Mouse (Mus musculus) cerebellum, adult 11 months (tissue): Measurements from ENCODE around the gene Clcn6.

ENCODE experiments used
- DNase-seq: peaks from one replicate; pipeline ENCODE4 v3.0.0; 2022

Gene Clcn6

DNA sequence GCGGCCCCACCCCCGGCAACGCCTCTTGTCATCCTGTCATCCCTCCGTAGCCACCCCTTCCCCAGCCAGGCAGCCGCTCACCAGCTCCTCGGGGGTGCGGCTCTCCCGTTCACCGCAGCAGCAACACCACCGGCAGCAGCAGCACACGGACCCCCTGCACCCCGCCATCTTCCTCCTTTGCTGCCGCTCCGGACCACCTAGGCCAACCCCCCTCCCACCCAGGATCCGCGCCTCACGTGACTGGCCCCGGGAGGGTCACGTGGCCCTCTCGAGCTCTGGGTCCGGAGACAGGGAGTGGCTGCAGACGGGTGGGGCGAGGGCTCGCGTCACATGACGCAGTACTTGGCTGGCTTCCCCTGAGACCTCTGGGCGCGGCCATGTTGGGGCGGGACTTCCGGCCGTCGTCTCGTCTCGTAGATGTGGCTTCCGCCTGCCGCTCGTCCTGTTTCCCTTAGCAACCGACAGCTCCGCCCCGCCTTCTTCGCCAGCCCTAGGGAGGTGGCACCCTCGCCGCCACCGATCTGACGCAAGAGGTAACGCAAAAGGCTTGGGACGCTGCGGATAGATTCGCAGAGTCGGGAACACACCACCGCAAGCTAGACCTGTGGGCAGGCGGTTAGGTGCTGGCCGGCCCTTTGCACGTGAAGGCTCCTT, at the start of gene Clcn6, which contains the start of gene Mthfr:
Clcn6 (minus strand) TSS at position 222 of the 654 bp plus-strand sequence.
Mthfr (plus strand) TSS at position 478 of the 654 bp plus-strand sequence.
- peak; percentile 100 for DNase-seq

DNA sequence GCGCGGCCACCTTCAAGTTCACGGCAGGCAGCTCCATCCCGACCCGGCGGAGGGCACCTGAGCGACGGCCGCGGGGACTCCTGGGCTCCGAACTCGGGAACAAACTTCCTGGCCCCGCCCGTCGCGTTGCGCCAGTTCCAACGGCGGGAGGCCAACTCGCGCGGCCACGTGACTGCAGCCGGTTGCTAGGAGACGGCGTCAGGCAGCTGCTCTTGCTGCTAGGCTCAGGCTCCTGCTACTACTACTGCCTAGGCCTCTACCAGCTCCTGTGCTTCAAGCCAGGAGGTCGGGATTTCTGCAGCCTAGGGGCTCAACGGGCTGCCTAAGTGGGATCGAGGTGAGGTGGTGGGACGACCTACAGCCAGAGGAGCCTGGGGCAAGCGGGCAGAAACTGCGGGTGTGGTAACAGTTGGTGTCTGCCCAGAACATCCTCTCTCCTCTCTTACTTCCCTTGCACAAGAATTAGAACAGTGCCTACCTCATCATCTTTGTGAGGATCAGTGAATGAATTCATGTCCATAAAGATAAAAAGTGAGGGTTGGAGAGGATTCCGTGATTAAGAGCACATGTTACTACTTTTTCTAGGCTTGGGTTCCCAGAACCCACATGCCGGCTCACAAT, 49.4 kb upstream of the Clcn6 start, which contains the start of gene Agtrap:
Agtrap (minus strand) TSS at position 125 of the 621 bp plus-strand sequence.
- peak; percentile 89 for DNase-seq

- no peak for DNase-seq
Observed at GRCm38 (mm10) chr4:148087091-148087906, 48.7 kb upstream of the Clcn6 start.

GRCm38 (mm10) chr4:148085907-148086305, 47.3 kb upstream of the Clcn6 start:
- no peak for DNase-seq

- DNase-seq: no peak
Observed at GRCm38 (mm10) chr4:148085131-148085906, 46.7 kb upstream of the Clcn6 start.

DNA sequence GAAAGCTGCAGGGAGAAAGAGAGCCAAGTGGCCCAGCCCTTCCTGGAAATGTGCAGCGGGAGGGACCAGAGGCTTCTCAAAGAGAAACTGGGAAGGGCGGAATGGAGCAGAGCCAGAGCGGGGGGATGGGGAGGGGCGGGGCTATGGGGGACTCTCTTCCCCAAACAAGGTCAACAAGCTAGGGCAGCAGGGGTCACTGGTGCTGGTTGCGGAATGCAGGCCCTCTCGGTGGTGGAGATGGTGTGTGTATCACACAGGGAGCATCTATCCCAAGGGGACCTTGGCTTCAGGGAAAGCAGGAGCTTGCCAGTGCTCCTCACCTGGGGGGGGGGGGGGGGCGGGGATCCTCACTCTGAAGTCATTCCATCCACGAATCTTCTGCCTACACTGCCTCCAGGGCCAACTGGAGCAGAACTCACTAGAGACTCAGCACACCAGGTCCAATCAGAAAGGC, 45.7 kb upstream of the Clcn6 start:
- DNase-seq: no peak

- no peak for DNase-seq
Observed at GRCm38 (mm10) chr4:148083176-148083899, 44.7 kb upstream of the Clcn6 start.

GRCm38 (mm10) chr4:148082257-148083044, 43.8 kb upstream of the Clcn6 start:
- peak; percentile 43 for DNase-seq

- no peak for DNase-seq
Observed at GRCm38 (mm10) chr4:148081201-148081600, 42.6 kb upstream of the Clcn6 start.

DNA sequence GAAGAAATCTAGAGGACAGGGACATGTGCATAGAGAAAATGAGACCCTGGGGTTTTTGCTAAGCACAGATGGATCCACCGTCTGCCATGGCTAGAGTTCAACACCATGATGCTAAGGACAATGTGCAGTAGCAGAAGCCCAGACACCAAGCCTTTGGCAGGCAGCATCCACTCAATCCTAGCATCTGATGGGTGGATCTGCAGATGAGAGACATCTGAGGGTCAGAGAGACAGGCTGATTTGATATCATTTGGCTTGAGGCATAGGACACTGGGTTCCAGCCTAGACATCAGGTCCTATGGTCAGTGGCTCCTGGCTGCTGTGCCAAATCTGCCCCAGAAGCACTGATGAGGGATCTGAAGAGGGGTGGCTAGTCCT, 42.0 kb upstream of the Clcn6 start:
- no peak for DNase-seq

GRCm38 (mm10) chr4:148079944-148080596, 41.4 kb upstream of the Clcn6 start:
- no peak for DNase-seq

GRCm38 (mm10) chr4:148079212-148079611, 40.6 kb upstream of the Clcn6 start:
- DNase-seq: no peak

DNA sequence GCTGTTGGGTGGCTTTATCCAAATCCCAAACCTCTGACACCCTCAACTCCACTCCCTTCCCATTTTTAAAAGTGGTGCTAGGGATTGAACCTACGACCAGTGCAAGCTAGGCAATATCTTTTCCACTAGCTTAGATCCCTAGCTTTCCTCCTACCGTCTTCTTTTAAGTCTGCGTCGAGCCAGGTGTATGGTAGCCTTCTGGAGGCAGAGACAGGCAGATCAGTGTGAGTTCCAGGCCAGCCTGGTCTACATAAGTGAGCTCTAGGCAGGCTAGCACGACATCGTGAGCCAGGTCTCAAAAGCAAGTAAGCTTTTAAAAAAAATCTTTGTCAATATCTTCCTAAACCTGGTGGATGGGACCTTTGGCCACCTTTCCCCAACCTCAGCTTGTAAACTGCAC, 37.3 kb upstream of the Clcn6 start:
- no peak for DNase-seq

- DNase-seq: no peak
Observed at GRCm38 (mm10) chr4:148075259-148075658, 36.6 kb upstream of the Clcn6 start.

- no peak for DNase-seq
Observed at GRCm38 (mm10) chr4:148074521-148075189, 36.0 kb upstream of the Clcn6 start.

GRCm38 (mm10) chr4:148071508-148071907, 32.9 kb upstream of the Clcn6 start:
- no peak for DNase-seq

DNA sequence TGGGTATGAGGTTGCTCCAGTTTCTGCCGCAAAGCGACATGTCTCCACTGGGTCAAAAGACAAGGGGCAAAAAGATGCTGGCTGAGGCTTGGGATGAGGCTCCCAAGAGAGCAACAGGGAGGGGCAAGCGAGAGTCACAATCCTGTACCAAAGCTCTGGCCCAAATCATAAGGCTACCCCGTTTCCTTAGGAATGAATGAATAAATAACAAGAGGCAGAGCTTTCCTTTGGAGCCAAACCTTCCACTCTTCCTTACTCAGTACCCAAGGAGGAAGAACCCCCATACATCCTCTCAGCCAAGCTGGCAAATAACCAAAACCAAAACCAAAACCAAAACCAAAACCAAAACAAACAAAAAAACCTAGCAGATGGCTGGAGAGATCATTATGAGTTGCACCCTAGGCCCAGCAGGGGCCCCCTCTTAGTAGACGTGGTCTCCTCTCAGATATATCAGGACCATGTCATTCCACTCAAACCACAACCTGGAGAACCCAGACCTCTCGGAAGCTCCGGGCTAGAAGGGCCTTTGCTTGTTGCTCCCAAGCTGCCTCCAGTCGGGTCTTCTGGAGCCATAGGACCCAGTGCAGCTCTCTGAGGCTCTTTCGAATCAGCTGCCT, 31.1 kb upstream of the Clcn6 start:
- DNase-seq: no peak

- no peak for DNase-seq
Observed at GRCm38 (mm10) chr4:148067346-148067745, 28.7 kb upstream of the Clcn6 start.

- DNase-seq: no peak
Observed at GRCm38 (mm10) chr4:148066401-148066744, 27.8 kb upstream of the Clcn6 start.
